Mouse (Mus musculus) stomach, postnatal 0 days (tissue): ENCODE results near the gene Phactr3. TPM values are rescaled to one million over a fixed set of nuclear protein-coding genes. Genes with fewer than 3 reads are reported as not detected.

Experiments used
- ATAC-seq: fragments of 200-750 bp; cut with Nextera tagmentation; 2 replicates; pipeline ENCODE4 v1.8.0; 2017; ENCODE audit not compliant: low FRiP score, low TSS enrichment
- DNase-seq: peaks from one replicate; pipeline ENCODE4 v3.0.0-alpha.2; 2016; ENCODE audit warnings: low spot score
- H3K27ac ChIP-seq: fragments of 300-500 bp; sonication (generic); replicated peaks from 2 replicates; pipeline ENCODE4 v1.5.1; 2014; ENCODE audit warnings: mild to moderate bottlenecking, control low read depth
- H3K27me3 ChIP-seq: fragments of 300-500 bp; sonication (generic); 2 replicates; pipeline ENCODE4 v1.6.1; 2014; ENCODE audit warnings: low read length; ENCODE audit not compliant: control insufficient read depth, insufficient read depth
- H3K36me3 ChIP-seq: fragments of 300-500 bp; sonication (generic); 2 replicates; pipeline ENCODE4 v1.6.1; 2014; ENCODE audit warnings: low read length, mixed read lengths; ENCODE audit not compliant: control insufficient read depth, insufficient read depth
- H3K4me1 ChIP-seq: fragments of 300-500 bp; sonication (generic); replicated peaks from 2 replicates; pipeline ENCODE4 v1.6.1; 2014; ENCODE audit warnings: antibody characterized with exemption; ENCODE audit not compliant: control insufficient read depth, insufficient read depth
- H3K4me2 ChIP-seq: fragments of 300-500 bp; sonication (generic); replicated peaks from 2 replicates; pipeline ENCODE4 v1.6.1; 2014; ENCODE audit warnings: low read depth, mild to moderate bottlenecking, control low read depth, moderate library complexity
- H3K4me3 ChIP-seq: fragments of 300-500 bp; sonication (generic); 2 replicates; pipeline ENCODE4 v1.5.1; 2014; ENCODE audit warnings: low read depth, low read length, control low read depth
- H3K9ac ChIP-seq: fragments of 300-500 bp; sonication (generic); 2 replicates; pipeline ENCODE4 v1.6.1; 2014; ENCODE audit warnings: mild to moderate bottlenecking, low read length, control low read depth, mixed read lengths
- H3K9me3 ChIP-seq: fragments of 300-500 bp; sonication (generic); 2 replicates; pipeline ENCODE4 v1.6.1; 2016; ENCODE audit warnings: low read length; ENCODE audit not compliant: control insufficient read depth
- CTCF ChIP-seq: IDR thresholded peaks from 2 replicates; pipeline ENCODE4 v1.5.1; 2016; ENCODE audit warnings: antibody characterized with exemption, low read depth, mild to moderate bottlenecking, moderate library complexity
- EP300 ChIP-seq: optimal IDR thresholded peaks from 2 replicates; pipeline ENCODE3; 2016; ENCODE audit warnings: antibody characterized with exemption
- WGBS: fragments of 180-500 bp; shearing (Covaris S2); extraction: QIAGEN DNeasy Blood & Tissue Kit; methylation state at CpG from one replicate; pipeline ENCODE4 v1.1.7; 2014; 5-methylcytosine and 5-hydroxymethylcytosine counted together
- polyA plus RNA-seq: library from polyadenylated mRNA; unstranded; fragments of >200 nt; fragmentation: Nextera tagmentation; extraction: Ambion mirVana; gene quantifications from 2 replicates; pipeline ENCODE4 v1.2.1, GENCODE M21; 2015

Phactr3 gene
- polyA plus RNA-seq, 1 experiment from 2014 or later: 1.7 TPM

GRCm38 (mm10) chr2:178321271-178321670, 202.5 kb downstream of the Phactr3 start:
- no peak overlapping the region for H3K27ac ChIP-seq
- WGBS: 77% methylated on average over 10 of the region's 10 CpGs
- no peak for ATAC-seq

GRCm38 (mm10) chr2:178324410-178324809, 205.6 kb downstream of the Phactr3 start:
- H3K9ac ChIP-seq: no peak overlapping the region
- no peak overlapping the region for H3K4me2 ChIP-seq
- no peaks in the 10 kb centered on the region for H3K4me1 ChIP-seq
- TF ChIP-seq CTCF (no peak), EP300 (no peak)
- WGBS: 93% methylated on average over 3 of the region's 3 CpGs
- no peaks in the 10 kb centered on the region for H3K27me3 ChIP-seq
- no peak for DNase-seq
- H3K36me3 ChIP-seq: no peaks in the 10 kb centered on the region
- H3K9me3 ChIP-seq: no peaks in the 10 kb centered on the region
- H3K27ac ChIP-seq: no peak overlapping the region
- no peak overlapping the region for H3K4me3 ChIP-seq
- no peak for ATAC-seq

More at GRCm38 (mm10) chr2:178321271-178321670, 202.5 kb downstream of the Phactr3 start:
- Histone ChIP-seq H3K4me2 (no peak overlapping the region), H3K9ac (no peak overlapping the region), H3K4me3 (no peak overlapping the region), H3K27me3 (no peaks in the 10 kb centered on the region), H3K4me1 (no peaks in the 10 kb centered on the region), H3K9me3 (no peaks in the 10 kb centered on the region), H3K36me3 (no peaks in the 10 kb centered on the region)
- DNase-seq: no peak
- TF ChIP-seq EP300 (no peak), CTCF (no peak)

- H3K27me3 ChIP-seq: no peaks in the 10 kb centered on the region
- H3K9ac ChIP-seq: no peak overlapping the region
- H3K4me3 ChIP-seq: no peak overlapping the region
- no peaks in the 10 kb centered on the region for H3K9me3 ChIP-seq
- no peak overlapping the region for H3K4me2 ChIP-seq
- 79% methylated on average over 4 of the region's 4 CpGs for WGBS
- no peak for ATAC-seq
- DNase-seq: no peak
- H3K27ac ChIP-seq: no peak overlapping the region
- TF ChIP-seq CTCF (no peak), EP300 (no peak)
- no peaks in the 10 kb centered on the region for H3K36me3 ChIP-seq
- H3K4me1 ChIP-seq: no peaks in the 10 kb centered on the region
Measured at GRCm38 (mm10) chr2:178324818-178325217, 206.0 kb downstream of the Phactr3 start.

GRCm38 (mm10) chr2:178326067-178326466, 207.3 kb downstream of the Phactr3 start:
- Histone ChIP-seq H3K27ac (no peak overlapping the region), H3K36me3 (no peaks in the 10 kb centered on the region), H3K9me3 (no peaks in the 10 kb centered on the region), H3K4me1 (no peaks in the 10 kb centered on the region), H3K27me3 (no peaks in the 10 kb centered on the region), H3K4me2 (no peak overlapping the region), H3K4me3 (no peak overlapping the region), H3K9ac (no peak overlapping the region)
- no peak for ATAC-seq
- TF ChIP-seq CTCF: no peak
- TF ChIP-seq EP300: no peak
- DNase-seq: no peak
- WGBS: 93% methylated on average over 10 of the region's 10 CpGs

GRCm38 (mm10) chr2:178326750-178327465, 208.1 kb downstream of the Phactr3 start:
- Histone ChIP-seq H3K9me3 (no peaks in the 10 kb centered on the region), H3K4me2 (no peak overlapping the region; the same call in 1 of the 2 replicates), H3K27ac (no peak overlapping the region), H3K4me3 (no peak overlapping the region), H3K36me3 (no peaks in the 10 kb centered on the region), H3K4me1 (no peaks in the 10 kb centered on the region), H3K27me3 (no peaks in the 10 kb centered on the region), H3K9ac (no peak overlapping the region)
- no peak for DNase-seq
- no peak for ATAC-seq
- 13% methylated on average over 5 of the region's 5 CpGs for WGBS
- TF ChIP-seq EP300 (no peak), CTCF (no peak)

GRCm38 (mm10) chr2:178327466-178328040, 208.8 kb downstream of the Phactr3 start:
- peak; percentile 34 for DNase-seq
- Histone ChIP-seq H3K4me2 (no peak overlapping the region; the same call in 1 of the 2 replicates), H3K4me1 (no peaks in the 10 kb centered on the region), H3K27ac (no peak overlapping the region), H3K4me3 (no peak overlapping the region), H3K9me3 (no peaks in the 10 kb centered on the region), H3K36me3 (no peaks in the 10 kb centered on the region), H3K9ac (no peak overlapping the region), H3K27me3 (no peaks in the 10 kb centered on the region)
- ATAC-seq: peak; percentile 73; the same call in 1 of the 2 replicates
- 14% methylated on average over 12 of the region's 12 CpGs for WGBS
- TF ChIP-seq EP300: no peak
- TF ChIP-seq CTCF: no peak
